Mouse (Mus musculus) adrenal gland, postnatal 10 days (tissue): Measurements from ENCODE around the gene Olfr1417. TPM values are rescaled to one million over a fixed set of nuclear protein-coding genes. Genes with fewer than 3 reads are reported as not detected.
"Not testable (repeated sequence)": the region's sequence is repeated elsewhere in the genome, so short reads cannot be mapped to it uniquely, and the experiment has no call there.

Source experiments
- DNase-seq: peaks from one replicate; pipeline ENCODE4 v3.0.0; 2021; ENCODE audit warnings: mixed read lengths
- long read RNA-seq, 2 experiments: library from polyadenylated mRNA; stranded (forward); transcript quantifications; one replicate each; pipeline ENCODE4 v2.0.0; 2021
- total RNA-seq, 2 experiments: library from RNA; stranded (reverse); gene quantifications; 2 replicates each; pipeline ENCODE4 v1.2.3; 2021

Gene Olfr1417
- total RNA-seq: not detected
- long read RNA-seq, experiment 1: 0 reads
- long read RNA-seq, experiment 2: 0 reads

DNA sequence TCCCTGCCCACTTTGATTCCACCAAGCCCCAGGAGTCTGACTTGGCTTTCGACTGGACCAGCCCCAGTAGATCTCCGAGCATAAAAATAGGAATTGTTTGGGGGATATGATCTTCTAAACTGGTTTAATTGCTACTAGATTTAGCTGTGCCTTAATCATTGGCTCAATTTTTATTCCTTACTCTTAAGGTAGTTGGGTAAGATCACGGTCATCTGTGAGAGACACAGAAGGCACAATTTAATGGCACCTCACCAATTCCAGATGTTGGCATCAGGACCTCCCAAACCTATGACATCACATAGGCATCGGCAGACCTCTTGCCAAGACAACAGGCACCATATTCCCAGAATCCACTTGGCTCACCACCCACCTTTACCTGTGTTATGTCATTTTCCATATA, at the start of gene Olfr1417:
Gene Olfr1417, minus strand, starts transcription at position 101 of the 400 bp plus-strand sequence.
- no peak for DNase-seq

DNA sequence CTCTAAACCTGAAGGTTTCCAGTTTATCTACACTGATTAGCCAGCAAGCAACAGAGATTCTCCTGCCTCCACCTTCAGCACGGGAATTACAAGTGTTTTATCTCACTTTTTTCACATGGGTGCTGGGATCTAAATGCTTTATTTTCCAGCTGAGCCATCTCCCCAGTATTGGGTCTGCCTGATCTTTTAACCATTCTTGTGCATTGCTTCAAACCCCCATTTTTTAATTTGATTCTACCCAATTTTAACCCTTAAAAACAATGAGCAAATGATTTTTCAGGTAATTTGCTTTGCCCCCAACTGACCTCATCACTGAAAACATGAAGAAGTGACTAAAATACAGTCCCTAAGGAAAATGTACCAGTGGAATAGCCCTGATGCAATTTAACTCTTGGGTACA, 47.2 kb upstream of the Olfr1417 start, which contains the start of gene Olfr1420:
Gene Olfr1420, plus strand, starts transcription at position 301 of the 400 bp plus-strand sequence.
- no peak for DNase-seq

DNA sequence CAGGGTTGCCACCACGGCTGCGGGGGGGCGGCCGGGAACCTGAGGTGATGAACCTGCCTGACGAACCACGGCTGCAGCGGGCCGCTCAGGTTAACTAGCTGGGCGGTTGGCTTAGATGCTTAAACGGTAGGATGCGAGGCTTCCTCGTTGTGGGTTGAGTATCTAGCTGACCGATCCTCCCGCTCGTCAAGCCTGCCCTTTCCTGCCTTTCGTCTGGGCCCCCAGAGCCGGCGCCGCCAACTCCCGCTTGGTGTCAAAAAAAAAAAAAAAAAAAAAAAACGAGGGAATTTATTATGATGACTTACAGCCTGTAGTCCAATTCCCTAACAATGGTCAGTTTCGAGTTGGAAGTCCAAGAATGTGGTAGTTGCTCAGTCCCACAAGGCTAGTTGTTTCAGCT, 39.4 kb upstream of the Olfr1417 start:
- DNase-seq: not testable (repeated sequence)

DNA sequence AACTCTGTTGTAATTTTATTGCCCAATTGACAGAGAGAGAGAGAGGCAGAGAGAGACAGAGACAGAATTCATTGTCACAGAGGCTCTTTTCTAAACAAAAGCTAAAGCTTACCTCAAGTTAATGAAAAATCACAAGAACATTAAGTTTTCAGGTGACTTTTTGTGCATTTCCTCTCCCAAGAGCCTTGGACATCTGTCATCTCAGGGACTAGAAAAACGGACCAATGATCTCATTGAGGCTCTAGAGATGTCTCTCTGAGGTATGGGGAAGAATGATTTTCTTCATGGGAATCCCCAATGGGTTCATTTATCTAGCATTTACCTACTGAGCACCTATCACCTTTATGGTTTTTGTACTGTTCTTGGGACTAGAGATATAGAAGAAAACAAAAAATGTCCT, 36.0 kb upstream of the Olfr1417 start, which contains the start of gene Olfr1419:
Gene Olfr1419, minus strand, starts transcription at position 101 of the 400 bp plus-strand sequence.
- no peak for DNase-seq

DNA sequence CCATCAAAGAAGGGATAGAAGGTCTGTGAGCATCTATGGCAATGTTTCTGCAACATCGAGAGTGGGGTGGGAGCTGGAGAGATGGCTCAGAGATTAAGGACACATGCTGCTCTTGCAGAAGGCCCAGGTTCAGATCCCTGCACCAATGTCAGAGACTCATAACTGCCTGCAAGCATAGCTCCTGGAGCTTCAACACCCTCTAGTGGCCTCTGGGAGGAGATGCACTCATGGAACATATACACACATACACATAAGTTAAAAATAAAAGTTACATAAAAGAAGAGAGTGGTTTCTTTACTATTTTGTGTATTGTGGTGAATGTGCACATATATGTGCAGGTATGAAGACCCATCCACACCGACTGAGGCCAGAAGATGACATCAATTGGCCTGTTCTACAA, 28.8 kb upstream of the Olfr1417 start:
- no peak for DNase-seq

DNA sequence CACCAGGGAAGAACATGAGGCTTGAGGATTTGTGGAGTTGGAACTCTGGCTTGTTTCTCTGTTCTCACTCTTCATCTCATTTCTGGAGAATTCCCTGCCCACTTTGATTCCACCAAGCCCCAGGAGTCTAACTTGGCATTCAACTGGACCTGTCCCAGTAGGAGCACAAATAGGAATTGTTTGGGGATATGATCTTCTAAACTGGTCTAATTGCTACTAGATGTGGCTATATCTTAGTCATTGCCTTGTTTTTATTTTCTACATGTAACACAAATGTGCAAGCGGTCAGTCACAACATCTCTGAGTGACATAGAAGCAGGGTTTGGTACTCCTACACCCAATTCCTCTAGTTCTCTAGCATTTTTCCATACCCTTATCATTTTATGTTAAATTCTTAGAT, 21.9 kb upstream of the Olfr1417 start, which contains the start of gene Olfr1418:
Gene Olfr1418, minus strand, starts transcription at position 101 of the 400 bp plus-strand sequence.
- DNase-seq: no peak

DNA sequence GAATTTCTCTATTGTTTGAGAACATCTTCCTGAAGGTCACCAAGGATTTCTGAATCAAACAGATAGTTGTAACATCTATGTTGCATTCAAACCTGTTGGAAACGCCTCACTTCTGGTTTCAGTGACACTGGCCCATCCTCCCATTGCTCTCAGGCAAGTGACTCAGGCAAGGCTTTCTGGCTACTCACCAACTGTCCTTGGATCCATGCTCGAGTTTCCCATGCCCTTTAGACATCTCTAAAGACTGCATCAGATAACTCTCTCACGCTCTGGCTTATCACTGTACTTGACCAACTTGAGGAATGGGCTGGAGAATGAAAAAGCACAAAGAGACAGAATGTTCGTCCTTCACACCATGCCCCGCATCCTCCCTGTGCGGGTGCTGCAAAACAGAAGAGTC, 17.5 kb upstream of the Olfr1417 start:
- DNase-seq: peak; percentile 64

DNA sequence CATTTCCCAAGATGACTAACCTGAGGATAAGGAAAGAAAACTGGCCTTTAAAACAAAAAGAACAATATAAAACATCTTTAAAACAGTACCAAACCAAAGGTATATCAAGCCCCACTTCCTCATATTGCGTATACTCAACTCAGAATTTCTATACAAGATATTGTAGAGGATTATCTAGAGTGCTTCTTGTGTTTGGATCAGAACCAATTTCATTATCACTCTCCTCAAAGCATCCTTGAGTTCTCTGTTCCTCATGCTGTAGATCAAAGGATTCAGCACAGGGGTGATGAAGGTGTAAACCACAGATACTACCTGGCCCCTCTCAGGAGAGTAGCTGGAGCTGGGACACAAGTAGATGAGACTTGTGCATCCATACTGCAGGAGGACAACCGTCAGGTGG, 15.8 kb upstream of the Olfr1417 start:
- DNase-seq: no peak

DNA sequence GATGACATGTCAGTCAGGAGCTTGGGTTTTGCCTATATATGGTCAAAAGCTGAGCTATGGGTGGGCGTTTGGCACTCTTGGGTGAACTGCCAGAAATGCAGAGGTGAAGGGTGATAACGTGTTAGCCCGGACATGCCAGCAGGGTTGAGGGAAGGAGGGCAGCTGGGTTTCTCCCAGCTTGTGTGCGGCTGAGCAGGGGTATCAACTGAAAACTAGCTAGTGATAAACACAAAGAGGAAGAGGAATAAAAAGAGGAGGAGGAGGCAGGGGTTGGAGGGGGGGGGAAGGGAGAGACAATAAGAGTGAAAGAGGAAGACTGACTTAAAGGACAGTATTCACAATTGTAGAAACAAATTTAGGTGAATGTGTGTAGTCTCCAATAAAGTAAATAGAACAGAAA, 13.6 kb upstream of the Olfr1417 start:
- DNase-seq: no peak

DNA sequence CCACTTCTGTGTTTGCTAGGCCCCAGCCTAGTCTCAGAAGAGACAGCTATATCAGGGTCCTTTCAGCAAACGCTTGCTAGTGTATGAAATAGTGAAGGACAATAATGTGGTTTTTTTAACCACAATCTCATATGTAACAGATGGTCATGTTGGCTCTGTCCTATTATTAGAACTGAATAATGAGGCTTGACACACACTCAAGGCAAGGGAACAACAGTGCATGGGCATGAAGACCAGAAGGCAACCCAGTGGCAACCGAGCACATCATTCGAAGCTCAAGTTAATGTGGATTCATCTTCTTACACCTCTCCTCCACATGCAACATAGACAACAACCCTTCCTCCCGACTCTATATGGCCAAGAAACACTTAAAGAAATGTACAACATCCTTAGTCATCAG, 7.3 kb upstream of the Olfr1417 start:
- DNase-seq: no peak

DNA sequence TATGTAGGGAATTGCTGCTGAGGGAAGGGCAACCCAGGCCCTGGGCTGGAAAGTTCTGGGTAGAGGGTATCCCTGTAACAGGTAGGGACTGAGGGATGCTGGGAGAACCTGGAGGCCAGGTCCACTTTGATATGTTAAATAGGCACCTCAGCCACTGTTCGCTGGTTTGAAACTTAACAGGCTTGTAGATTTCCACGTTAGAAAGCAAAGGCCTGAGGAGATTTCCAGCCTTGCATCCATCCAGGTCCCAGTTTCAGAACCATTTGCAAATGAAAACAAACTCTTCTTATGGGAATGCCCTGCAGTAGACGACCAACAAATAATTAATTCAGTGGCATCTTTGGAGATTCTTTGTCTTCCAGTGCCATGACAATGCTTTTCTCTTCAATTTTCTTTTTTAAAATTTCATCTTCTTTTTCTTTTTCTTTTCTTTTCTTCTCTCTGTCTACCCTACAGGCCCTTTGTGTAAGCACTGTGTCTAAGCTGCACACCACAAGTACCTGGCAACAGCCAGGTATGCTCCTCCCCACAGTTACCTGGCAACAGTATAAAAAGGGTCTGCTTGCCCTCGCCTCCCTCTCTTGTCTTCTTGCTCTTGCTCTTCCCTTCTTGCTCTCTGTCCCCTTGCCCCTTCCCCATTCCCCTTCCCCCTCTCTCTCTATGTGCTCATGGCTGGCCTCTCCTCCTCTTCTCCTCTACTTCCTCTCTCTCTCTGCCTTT, 15.5 kb downstream of the Olfr1417 start:
- no peak for DNase-seq

DNA sequence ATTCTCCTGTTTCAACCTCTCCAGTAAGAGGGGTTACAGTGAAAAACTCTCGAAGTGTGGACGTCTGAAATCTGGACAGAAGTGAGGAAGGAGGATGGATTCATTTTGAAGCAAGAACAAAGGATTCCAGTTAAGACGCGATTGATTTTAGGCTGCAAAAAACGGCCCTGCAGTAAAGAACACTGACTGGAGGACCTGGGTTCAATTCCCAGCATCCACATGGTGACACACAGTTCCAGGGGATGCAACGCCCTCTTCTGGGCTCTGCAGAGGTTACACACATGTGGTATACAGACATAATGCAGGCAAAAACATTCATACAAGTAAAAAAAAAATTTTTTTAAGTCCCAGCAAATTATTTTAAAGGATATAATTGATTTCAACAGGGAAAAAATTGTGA, 18.8 kb downstream of the Olfr1417 start:
- no peak for DNase-seq

DNA sequence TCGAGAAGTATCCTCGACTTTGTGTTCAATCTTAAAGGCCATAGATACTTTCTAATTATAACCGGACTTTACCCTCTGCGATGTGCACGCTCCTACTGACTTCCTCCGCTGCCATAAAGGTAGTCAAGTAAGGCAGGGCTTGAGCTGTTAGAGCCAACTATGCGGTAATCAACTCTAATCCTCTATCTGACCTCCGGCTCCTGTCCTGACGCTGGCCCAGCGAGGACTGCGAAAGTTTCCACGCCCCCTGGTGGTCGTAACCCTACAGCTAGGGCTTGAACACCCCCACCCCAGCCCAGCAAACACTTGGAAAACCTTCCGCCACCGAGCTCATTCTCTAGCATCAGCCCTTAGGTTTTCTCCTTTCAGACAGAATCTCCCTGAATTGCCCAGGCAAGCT, 19.2 kb downstream of the Olfr1417 start:
- DNase-seq: peak; percentile 89

DNA sequence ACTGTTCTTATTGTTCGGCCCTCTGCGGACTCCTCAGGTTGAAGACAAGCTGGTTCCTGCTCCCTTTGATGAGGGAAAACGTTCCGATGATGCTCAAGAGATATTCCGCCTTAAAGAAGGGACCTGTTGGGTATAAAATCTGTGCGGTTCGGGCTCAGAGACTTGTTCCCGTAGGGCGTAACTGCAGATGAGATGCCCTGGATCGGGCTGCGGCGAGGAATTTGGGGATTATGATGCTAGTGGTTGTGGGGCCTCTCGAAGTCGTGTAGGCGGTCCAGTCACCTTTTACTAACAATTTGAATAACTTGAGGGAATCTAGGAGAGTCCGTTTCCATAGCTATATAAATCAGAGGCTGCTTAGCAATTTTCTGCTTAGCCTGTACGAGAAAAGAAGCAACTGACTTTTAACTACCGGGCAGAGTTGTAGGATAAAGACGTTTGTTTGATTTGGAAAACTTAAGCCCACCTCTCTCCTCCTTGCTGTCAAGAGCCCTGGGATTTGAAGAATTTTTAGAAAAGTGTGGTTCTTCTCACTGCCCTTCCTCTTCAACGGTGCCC, 19.8 kb downstream of the Olfr1417 start, which contains the start of gene Stx3:
Gene Stx3, minus strand, starts transcription at position 261 of the 558 bp plus-strand sequence.
- DNase-seq: peak; percentile 10

DNA sequence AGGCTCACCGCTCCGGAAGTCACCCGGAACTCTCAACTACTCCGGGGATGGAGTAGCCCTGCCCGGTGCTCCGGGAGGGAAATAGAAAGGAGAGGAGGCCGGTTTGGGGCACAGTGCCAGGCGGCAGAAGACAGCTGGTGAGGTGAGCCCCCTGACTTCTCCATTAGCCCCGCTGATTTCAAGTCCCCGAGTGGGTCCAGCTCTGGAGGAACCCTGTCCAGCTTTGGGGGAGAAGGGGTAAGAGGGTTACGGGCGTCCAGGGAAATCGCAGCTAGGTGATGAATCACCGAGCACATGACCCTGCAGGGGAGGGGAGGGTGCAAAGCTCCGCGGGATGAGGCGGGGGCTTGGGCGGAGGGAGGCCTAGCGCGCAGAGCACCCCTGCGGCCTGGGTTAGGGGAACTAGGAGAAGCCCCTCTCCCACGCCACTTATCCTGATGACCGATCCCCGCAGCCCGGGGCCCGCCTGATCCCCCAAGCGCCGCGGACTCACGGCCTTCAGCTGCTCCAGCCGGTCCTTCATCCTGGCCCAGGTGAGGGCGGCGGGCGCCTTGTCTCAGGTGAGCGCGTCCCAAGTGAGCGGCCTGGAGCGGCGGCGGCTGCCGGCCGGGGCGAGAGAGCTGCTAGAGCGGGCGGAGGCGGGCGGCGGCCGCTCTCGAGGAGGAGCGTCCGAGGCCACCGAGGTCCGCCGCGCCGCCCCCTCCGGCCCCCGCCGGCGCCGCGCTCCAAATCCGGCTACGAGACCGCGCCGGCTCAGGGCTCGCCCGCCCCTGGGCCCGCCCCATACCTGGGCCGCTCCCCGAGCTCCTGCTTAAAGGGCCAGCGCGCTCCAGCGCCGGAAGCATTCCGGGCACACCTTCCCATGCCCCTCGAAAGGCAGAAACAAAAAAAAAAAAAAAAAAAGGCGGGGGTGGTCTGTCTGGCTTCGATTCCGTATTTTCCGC, 20.5 kb downstream of the Olfr1417 start:
- peak; percentile 77 for DNase-seq

DNA sequence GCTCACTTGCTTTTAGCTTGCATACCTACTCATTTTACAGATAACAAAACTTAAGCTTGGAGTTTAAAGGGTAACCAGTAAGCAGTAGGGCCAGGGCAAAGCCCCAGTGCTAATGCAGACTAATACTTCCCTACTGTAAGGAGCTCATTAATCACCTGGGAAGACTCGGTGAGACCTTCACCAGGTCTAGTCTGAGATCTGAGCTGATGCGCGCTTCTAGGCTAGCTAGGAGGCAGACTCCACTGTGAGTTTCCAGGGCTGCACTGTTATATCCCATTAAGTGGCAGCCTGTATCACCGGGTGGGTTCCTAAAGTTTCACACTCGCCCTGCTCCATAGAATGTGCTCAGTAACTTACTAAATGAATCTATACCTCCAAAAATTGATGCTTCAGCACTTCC, 21.4 kb downstream of the Olfr1417 start:
- DNase-seq: no peak

DNA sequence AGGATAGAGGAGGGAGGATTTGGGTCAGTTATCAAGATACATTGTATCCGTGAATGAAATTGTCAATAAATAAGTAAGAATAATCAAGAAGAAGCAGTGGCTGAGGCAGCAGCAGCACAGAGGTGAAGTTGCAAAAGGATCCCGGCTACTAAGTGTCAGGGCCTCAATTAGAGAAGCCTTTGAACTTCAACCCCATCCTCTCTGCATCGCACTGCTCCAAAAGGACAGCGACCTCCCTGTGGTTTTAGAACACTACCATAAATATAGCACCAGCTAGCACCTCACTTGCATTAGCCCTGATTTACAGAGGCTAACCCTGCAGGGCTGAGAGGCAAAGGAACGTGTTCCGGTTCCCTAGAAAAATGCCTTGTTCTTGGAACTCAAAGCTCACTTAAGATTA, 22.3 kb downstream of the Olfr1417 start:
- no peak for DNase-seq

DNA sequence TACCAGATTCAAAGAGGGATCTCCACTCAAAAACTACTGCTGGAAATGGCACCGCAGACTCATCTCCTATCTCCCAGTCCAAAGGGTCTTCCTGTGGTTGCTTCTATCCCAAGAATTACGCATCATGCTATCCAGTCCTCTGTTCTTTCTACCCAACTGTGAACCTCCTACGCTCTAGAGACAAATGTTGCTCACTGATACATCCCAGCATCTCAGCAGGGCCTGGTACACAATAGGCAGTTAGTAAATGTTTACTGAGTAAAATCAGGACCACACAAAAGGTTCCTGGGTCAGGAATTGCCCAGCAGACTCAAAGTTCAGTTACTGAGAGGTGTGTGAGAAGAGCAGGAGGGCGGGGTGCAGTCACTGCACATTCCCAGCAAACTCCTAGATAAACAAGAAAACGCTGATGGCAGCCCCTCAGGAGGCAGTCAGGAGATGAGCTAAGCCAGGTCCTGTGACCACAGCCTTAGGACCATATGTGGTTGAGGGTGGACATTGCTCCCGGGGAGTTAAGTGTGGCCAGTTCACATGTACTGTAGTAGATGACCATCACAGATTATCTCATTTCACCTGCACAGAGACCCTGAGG, 24.2 kb downstream of the Olfr1417 start:
- DNase-seq: no peak

DNA sequence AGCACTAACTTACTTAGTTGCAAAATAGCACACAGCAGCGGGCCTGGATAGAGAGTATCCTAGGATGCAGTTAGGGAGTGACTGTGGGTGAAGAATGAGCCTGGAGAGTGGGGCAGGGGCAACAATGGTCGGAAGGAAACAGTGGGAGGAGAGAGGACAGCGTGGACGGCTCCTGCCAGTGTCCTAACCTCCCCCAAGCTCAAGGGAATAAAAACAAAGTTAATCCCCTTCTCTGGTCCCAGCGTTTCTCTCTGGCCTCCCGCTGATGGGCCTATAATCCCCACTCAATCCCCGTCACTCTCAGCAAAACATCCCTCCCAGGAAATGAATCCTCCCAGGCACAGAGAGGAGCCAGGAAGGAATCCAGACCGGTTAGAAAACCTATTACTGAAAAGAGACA, 25.4 kb downstream of the Olfr1417 start:
- DNase-seq: no peak

DNA sequence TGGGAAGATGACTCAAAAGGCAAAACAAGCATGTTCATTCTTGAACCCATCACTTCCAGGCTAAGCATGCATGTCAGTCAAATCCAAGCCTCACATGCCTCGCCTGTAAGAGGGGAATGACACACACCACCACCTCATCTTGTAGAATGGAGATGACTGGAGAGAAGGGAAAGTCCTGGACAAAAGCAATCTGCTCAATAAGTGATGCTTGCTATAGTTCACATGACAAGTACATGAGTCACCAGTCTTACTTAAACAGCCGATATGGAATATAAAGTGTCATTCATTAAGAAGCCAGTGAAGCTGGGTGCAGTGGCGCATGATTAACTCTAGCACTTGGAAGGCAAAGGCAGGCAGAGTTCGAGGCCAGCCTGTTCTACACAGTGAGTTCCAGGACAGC, 25.9 kb downstream of the Olfr1417 start:
- no peak for DNase-seq

DNA sequence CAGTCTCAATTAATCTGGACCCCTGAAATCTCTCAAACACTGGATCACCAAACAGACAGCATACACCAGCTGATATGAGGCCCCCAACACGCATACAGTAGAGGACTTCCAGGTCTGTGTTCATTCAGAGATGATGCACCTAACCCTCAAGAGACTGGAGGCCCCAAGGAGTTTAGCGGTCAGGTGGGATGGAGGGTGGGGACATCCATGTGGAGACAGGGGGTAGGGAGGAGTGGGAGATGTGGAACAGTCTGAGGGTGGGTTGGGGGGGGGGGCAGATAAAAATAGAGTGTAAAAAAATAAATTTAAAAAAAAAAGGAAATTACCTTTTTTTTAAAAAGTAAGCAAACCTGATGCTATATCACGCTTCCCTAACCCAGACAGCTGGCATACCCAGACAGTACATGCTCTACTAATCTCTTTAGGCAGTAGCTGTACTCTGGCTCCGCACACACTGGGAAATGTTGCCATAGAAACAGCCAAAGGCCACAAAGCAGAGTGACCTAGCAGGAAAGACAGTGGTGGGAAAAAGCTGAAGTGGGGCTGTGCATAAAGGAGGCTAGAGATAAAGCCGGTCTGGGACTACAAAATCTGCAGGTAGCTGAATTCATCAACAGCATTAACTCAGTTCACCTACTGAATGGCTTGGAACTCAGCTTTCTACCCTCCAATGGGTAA, 27.2 kb downstream of the Olfr1417 start:
- peak; percentile 14 for DNase-seq

DNA sequence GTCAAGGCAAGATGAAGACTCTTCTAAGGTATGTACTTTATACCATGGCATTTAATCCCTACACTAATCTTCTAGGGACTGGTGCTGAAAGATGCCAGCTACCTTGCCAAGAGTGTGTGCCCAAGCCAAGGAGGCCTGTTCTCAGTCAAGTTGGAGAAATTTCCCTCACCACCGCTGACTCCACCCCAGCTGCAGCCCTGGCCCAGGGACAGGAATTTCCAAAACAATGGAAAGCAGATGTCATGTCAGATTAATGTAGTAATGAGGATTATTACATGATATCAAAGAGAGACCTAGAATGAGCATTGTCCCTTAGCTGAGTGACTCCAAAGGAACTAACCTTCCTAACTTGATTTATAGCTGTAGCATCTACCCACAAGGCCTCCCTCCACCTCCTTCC, 28.2 kb downstream of the Olfr1417 start:
- peak; percentile 12 for DNase-seq
